Comparison of ENCODE assay signal across 13 mouse cellular contexts in the genomic region with DNA sequence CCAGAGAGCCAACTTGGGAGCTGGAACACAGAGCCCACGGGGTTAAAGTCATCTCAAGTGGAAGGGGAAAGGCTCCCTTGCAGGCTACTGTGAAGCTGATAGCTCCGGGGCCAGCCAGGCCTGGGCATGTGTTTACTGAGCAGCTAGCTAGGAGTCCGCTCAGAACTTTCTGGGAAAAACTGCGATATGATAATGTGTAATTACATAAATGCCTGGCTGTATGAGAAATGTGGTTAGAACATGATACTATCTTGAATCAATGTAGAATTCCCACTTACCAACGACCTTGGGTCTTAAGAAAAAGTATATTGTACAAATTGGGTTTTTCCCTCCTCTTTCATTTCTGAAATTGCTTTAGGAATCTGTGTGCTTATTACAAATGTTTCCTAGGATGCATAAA.
"Had no signal": no experiment of that assay in that cellular context is flagged by ENCODE, and none has a peak within 500 bp of the region (broad histone marks: within the 10 kb centered on the region; RNA-seq: fewer than 3 reads in every experiment).

No protein-coding gene starts in this region.

- H3K36me3 ChIP-seq: kidney, embryonic 15.5 days; limb, embryonic 12.5 days; liver, embryonic 15.5 days; neural tube, embryonic 15.5 days had no signal

- ATAC-seq: lung, postnatal 0 days had no signal

- H3K9ac ChIP-seq: kidney, embryonic 15.5 days; limb, embryonic 12.5 days; liver, embryonic 15.5 days; neural tube, embryonic 15.5 days had no signal

- H3K9me3 ChIP-seq: kidney, embryonic 15.5 days; limb, embryonic 12.5 days; liver, embryonic 15.5 days; neural tube, embryonic 15.5 days had no signal

- H3K27me3 ChIP-seq: kidney, embryonic 15.5 days; limb, embryonic 12.5 days; liver, embryonic 15.5 days; neural tube, embryonic 15.5 days had no signal

- H3K4me1 ChIP-seq: liver, embryonic 15.5 days had no signal

- DNase-seq: kidney, postnatal 14 days; liver; lung, adult 2 months; lung, postnatal 36 days; right cerebral cortex, adult 18-20 months; spleen, adult 18-20 months; thymus, adult 18-20 months; thymus, postnatal 14 days had no signal

- H3K4me2 ChIP-seq: kidney, embryonic 15.5 days; limb, embryonic 12.5 days; liver, embryonic 15.5 days; neural tube, embryonic 15.5 days had no signal

- H3K27ac ChIP-seq: kidney, embryonic 15.5 days; limb, embryonic 12.5 days; liver, embryonic 15.5 days; neural tube, embryonic 15.5 days had no signal

- H3K4me3 ChIP-seq: kidney, embryonic 15.5 days; limb, embryonic 12.5 days; liver, embryonic 15.5 days; neural tube, embryonic 15.5 days had no signal
